Mouse (Mus musculus) midbrain, postnatal 0 days (tissue): ENCODE measurements at regions not wholly inside any gene's neighbourhood (a gene's known extent, or its start where the extent isn't known, plus 50 kb on each side); places are given as distances from the start of the nearest gene placed in this dataset.
"Not testable (repeated sequence)": the region's sequence is repeated elsewhere in the genome, so short reads cannot be mapped to it uniquely, and the experiment has no call there.

ENCODE experiments used
- ATAC-seq: fragments of 200-750 bp; cut with Nextera tagmentation; 2 replicates; pipeline ENCODE4 v1.8.0; 2017; ENCODE audit warnings: moderate number of reproducible peaks, mild to moderate bottlenecking, moderate TSS enrichment, moderate library complexity; ENCODE audit not compliant: low FRiP score
- DNase-seq: peaks from one replicate; pipeline ENCODE4 v3.0.0-alpha.2; 2015; ENCODE audit warnings: low spot score
- H3K27ac ChIP-seq: fragments of 300-500 bp; sonication (generic); 2 replicates; pipeline ENCODE4 v1.5.1; 2014; ENCODE audit warnings: low read depth, mild to moderate bottlenecking, low read length, mixed read lengths
- H3K27me3 ChIP-seq: fragments of 300-500 bp; sonication (generic); 2 replicates; pipeline ENCODE4 v1.6.1; 2014; ENCODE audit warnings: low read length, control low read depth, mixed read lengths; ENCODE audit not compliant: insufficient read depth
- H3K36me3 ChIP-seq: fragments of 300-500 bp; sonication (generic); 2 replicates; pipeline ENCODE4 v1.6.1; 2014; ENCODE audit warnings: low read length, control low read depth, mixed read lengths; ENCODE audit not compliant: insufficient read depth
- H3K4me1 ChIP-seq: fragments of 300-500 bp; sonication (generic); 2 replicates; pipeline ENCODE4 v1.6.1; 2014; ENCODE audit warnings: mild to moderate bottlenecking, control low read depth, antibody characterized with exemption, low read length, mixed read lengths; ENCODE audit not compliant: insufficient read depth
- H3K4me2 ChIP-seq: fragments of 300-500 bp; sonication (generic); 2 replicates; pipeline ENCODE4 v1.6.1; 2014; ENCODE audit warnings: low read depth, mild to moderate bottlenecking, low read length, mixed read lengths; ENCODE audit not compliant: poor library complexity, severe bottlenecking
- H3K4me3 ChIP-seq: fragments of 300-500 bp; sonication (generic); 2 replicates; pipeline ENCODE4 v1.5.1; 2014; ENCODE audit warnings: low read depth, mild to moderate bottlenecking, low read length, moderate library complexity
- H3K9ac ChIP-seq: fragments of 300-500 bp; sonication (generic); replicated peaks from 2 replicates; pipeline ENCODE4 v1.6.1; 2014; ENCODE audit warnings: mild to moderate bottlenecking, low read length, moderate library complexity, mixed read lengths; ENCODE audit not compliant: poor library complexity, severe bottlenecking
- H3K9me3 ChIP-seq: fragments of 300-500 bp; sonication (generic); 2 replicates; pipeline ENCODE4 v1.6.1; 2016; ENCODE audit warnings: low read length, control low read depth
- CTCF ChIP-seq: IDR thresholded peaks from 2 replicates; pipeline ENCODE4 v1.5.1; 2016; ENCODE audit warnings: antibody characterized with exemption, mild to moderate bottlenecking
- WGBS: fragments of 180-500 bp; shearing (Covaris S2); extraction: QIAGEN DNeasy Blood & Tissue Kit; methylation state at CpG from one replicate; pipeline ENCODE4 v1.1.7; 2014; 5-methylcytosine and 5-hydroxymethylcytosine counted together

DNA sequence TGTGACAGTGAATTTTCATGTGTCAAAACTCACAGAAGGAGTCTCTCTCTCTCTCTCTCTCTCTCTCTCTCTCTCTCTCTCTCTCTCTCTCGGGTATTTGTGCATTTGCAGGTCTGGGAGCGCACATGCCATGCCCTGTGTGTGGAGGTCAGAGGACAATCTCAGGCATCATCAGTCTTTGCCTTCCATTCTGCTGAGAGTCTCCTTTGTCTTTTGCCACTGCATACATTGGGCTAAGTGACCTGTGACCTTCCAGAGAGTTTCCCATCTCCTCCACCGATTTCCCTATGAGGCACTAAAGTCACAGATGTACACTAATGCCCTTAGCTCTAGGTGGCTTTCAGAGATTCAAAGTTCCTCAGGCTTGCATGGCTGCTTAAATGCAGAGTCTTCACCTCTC, 391.7 kb downstream of the Tcerg1l start:
- 41% methylated on average over 3 of the region's 3 CpGs for WGBS
- no peak for ATAC-seq
- Histone ChIP-seq H3K27ac (no peak overlapping the region), H3K4me1 (peaks cover 3% of the 10 kb centered on the region; the same call in 1 of the 2 replicates), H3K9me3 (no peaks in the 10 kb centered on the region), H3K36me3 (no peaks in the 10 kb centered on the region), H3K4me3 (no peak overlapping the region), H3K27me3 (no peaks in the 10 kb centered on the region), H3K4me2 (no peak overlapping the region), H3K9ac (no peak overlapping the region)
- DNase-seq = no peak
- no peak for TF ChIP-seq CTCF

DNA sequence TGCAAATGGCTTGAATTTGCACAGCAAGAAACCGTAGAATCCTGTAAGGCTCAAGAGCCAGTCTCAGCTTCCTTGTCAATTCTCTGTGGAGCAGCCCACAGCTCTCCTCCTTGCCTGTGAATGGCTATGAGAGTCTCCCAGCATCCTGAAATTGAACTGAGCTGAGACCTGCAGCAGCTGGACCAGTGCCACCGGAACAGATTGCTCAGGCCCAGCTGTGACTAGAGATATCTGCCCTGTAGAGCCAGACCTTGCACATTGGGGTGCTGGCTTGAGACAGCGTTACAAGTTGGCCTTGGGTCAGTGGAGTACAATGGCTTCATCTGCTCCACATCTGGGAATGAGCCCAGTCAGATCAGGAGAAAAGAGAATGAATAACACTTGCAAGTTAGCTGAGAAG, 390.6 kb downstream of the Tcerg1l start:
- Histone ChIP-seq H3K27me3 (no peaks in the 10 kb centered on the region), H3K4me2 (no peak overlapping the region), H3K27ac (no peak overlapping the region), H3K4me1 (peaks cover 3% of the 10 kb centered on the region; the same call in 1 of the 2 replicates), H3K36me3 (no peaks in the 10 kb centered on the region), H3K9ac (no peak overlapping the region), H3K9me3 (no peaks in the 10 kb centered on the region), H3K4me3 (no peak overlapping the region)
- TF ChIP-seq CTCF = no peak
- WGBS = 51% methylated on average over 3 of the region's 3 CpGs
- DNase-seq = peak; percentile 50
- ATAC-seq = no peak

DNA sequence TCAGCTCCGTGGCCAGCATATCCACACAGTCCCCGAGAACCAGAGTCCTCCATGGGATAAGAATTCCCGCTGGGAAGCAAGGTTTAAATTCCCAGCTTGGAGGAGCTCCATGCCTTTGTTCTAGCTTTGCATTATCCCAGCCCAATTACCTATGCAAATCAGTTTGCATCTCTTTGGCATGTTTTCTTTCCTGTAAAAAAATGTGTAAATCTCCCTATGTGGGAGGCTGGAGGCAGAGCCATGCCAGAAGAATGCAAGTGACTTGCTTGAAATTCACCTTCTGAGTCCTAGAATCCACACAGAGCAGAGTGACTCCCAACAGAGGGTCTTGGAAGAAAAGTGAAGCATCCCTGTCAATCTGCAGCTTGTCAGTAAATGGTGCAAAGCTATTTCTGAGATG, 388.9 kb downstream of the Tcerg1l start:
- peak; percentile 14 for DNase-seq
- no peaks in the 10 kb centered on the region for H3K36me3 ChIP-seq
- no peak overlapping the region for H3K9ac ChIP-seq
- no peaks in the 10 kb centered on the region for H3K27me3 ChIP-seq
- no peak overlapping the region for H3K4me3 ChIP-seq
- H3K27ac ChIP-seq = no peak overlapping the region
- ATAC-seq = no peak
- 30% methylated on average over 3 of the region's 3 CpGs for WGBS
- TF ChIP-seq CTCF = no peak
- H3K4me2 ChIP-seq = no peak overlapping the region
- H3K9me3 ChIP-seq = no peaks in the 10 kb centered on the region
- peaks cover 3% of the 10 kb centered on the region; the same call in 1 of the 2 replicates for H3K4me1 ChIP-seq

DNA sequence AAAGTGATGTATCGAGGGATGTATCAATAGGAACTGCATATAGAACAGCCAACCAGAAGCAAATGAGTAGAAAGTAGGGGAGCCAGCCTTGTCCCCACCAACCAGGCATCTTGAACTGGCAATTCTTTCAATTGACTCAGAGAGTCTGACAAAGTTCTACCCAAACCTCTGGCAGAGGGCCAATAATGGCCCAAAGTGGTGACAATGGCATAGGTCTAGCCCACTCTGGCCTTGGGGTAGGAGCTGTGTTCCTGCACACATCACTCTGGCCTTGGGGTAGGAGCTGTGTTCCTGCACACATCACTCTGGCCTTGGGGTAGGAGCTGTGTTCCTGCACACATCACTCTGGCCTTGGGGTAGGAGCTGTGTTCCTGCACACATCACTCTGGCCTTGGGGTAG, 373.5 kb downstream of the Tcerg1l start:
- not testable (repeated sequence) for H3K4me3 ChIP-seq, H3K9me3 ChIP-seq, H3K9ac ChIP-seq, H3K36me3 ChIP-seq, H3K27me3 ChIP-seq, DNase-seq, H3K4me2 ChIP-seq, H3K4me1 ChIP-seq, H3K27ac ChIP-seq, ATAC-seq
- 97% methylated on average over 1 of the region's 1 CpGs for WGBS

DNA sequence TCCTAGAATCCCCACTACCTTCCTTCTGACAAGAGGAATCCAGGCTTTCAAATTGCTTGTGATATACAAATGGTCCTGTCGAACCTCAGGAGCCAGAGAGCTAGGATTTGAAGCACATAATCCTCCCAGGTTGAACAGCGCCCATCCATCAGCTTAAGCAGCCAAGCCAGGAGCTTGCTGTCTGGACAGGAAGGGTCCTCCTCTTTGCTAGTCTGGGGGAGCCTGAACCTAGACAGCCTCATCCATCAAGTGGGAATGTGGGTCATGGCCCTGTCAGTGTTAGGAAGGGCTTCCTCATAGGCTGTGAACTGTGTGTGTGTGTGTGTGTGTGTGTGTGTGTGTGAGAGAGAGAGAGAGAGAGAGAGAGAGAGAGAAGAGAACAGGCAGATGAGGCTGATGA, 345.8 kb downstream of the Tcerg1l start:
- Histone ChIP-seq H3K4me1 (no peaks in the 10 kb centered on the region), H3K9me3 (no peaks in the 10 kb centered on the region), H3K9ac (no peak overlapping the region), H3K4me2 (no peak overlapping the region), H3K4me3 (no peak overlapping the region), H3K27ac (no peak overlapping the region), H3K36me3 (no peaks in the 10 kb centered on the region), H3K27me3 (no peaks in the 10 kb centered on the region)
- TF ChIP-seq CTCF = no peak
- ATAC-seq = no peak
- WGBS = 71% methylated on average over 2 of the region's 2 CpGs
- no peak for DNase-seq

DNA sequence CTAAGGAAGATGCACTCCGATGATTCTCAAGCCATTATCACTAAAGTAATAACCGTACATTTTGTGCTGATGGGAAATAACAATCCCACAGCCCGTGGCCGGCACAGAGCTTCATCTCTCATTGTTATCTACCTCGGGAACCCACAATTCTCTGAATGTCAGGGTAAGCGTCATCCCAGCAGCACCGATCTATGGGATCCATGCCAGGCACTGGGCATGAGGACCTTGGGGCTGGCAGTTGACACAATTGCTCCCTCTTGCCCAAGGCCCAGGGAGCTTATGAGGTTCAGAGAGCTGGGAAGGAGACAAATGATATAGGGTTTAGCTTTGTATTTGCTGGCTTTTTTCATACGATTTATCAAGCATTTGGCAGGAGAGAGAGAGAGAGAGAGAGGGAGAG, 342.8 kb downstream of the Tcerg1l start:
- H3K4me3 ChIP-seq = no peak overlapping the region
- DNase-seq (no peak), ATAC-seq (no peak)
- WGBS = 82% methylated on average over 8 of the region's 8 CpGs
- no peak overlapping the region for H3K27ac ChIP-seq
- no peaks in the 10 kb centered on the region for H3K4me1 ChIP-seq
- H3K9ac ChIP-seq = no peak overlapping the region
- no peak overlapping the region for H3K4me2 ChIP-seq
- H3K36me3 ChIP-seq = no peaks in the 10 kb centered on the region
- no peaks in the 10 kb centered on the region for H3K27me3 ChIP-seq
- no peaks in the 10 kb centered on the region for H3K9me3 ChIP-seq
- TF ChIP-seq CTCF = no peak
